Mouse (Mus musculus): ENCODE data around the gene Elavl1.

The Elavl1 gene

GRCm38 (mm10) chr8:4321031-4321430, 4.2 kb downstream of the Elavl1 start:
- DNase-seq (ENCODE audit: low read depth, low spot score), result no peak

- DNase-seq (ENCODE audit: low read depth, low spot score), result no peak
These were observed 4.8 kb downstream of the Elavl1 start for GRCm38 (mm10) chr8:4320404-4320803.

- DNase-seq (ENCODE audit: low read depth, low spot score), result no peak
These were observed 5.7 kb downstream of the Elavl1 start for GRCm38 (mm10) chr8:4319573-4319872.

- DNase-seq (ENCODE audit: low read depth, low spot score), result no peak
These were observed 6.2 kb downstream of the Elavl1 start for GRCm38 (mm10) chr8:4318796-4319572.

GRCm38 (mm10) chr8:4318124-4318523, 7.1 kb downstream of the Elavl1 start:
- no peak for DNase-seq (ENCODE audit: low read depth, low spot score)

- DNase-seq (ENCODE audit: low read depth, low spot score), result no peak
These were observed 10.4 kb downstream of the Elavl1 start for GRCm38 (mm10) chr8:4314852-4315251.

- no peak for DNase-seq (ENCODE audit: low read depth, low spot score)
These were observed 11.7 kb downstream of the Elavl1 start for GRCm38 (mm10) chr8:4313254-4314124.

GRCm38 (mm10) chr8:4312104-4312503, 13.1 kb downstream of the Elavl1 start:
- DNase-seq (ENCODE audit: low read depth, low spot score), result no peak

- DNase-seq (ENCODE audit: low read depth, low spot score), result no peak
These were observed 19.4 kb downstream of the Elavl1 start for GRCm38 (mm10) chr8:4305838-4306237.

- no peak for DNase-seq (ENCODE audit: low read depth, low spot score)
These were observed 21.1 kb downstream of the Elavl1 start for GRCm38 (mm10) chr8:4304124-4304547.

- DNase-seq (ENCODE audit: low read depth, low spot score), result no peak
These were observed 27.4 kb downstream of the Elavl1 start for GRCm38 (mm10) chr8:4297822-4298221.

- DNase-seq (ENCODE audit: low read depth, low spot score), result no peak
These were observed 32.5 kb downstream of the Elavl1 start for GRCm38 (mm10) chr8:4292738-4293137.

- no peak for DNase-seq (ENCODE audit: low read depth, low spot score)
These were observed 49.1 kb downstream of the Elavl1 start for GRCm38 (mm10) chr8:4276111-4276465.

GRCm38 (mm10) chr8:4275275-4276110, 49.7 kb downstream of the Elavl1 start, which contains the start of gene Timm44:
Timm44 (minus strand) TSS chr8:4275913.
- peak; percentile 92 for DNase-seq (ENCODE audit: low read depth, low spot score)

- no peak for DNase-seq (ENCODE audit: low read depth, low spot score)
These were observed 55.6 kb downstream of the Elavl1 start for GRCm38 (mm10) chr8:4269609-4270008.

- no peak for DNase-seq (ENCODE audit: low read depth, low spot score)
These were observed 57.6 kb downstream of the Elavl1 start for GRCm38 (mm10) chr8:4267627-4268026.

GRCm38 (mm10) chr8:4265160-4265914, 59.9 kb downstream of the Elavl1 start:
- DNase-seq (ENCODE audit: low read depth, low spot score), result no peak

- no peak for DNase-seq (ENCODE audit: low read depth, low spot score)
These were observed 62.0 kb downstream of the Elavl1 start for GRCm38 (mm10) chr8:4263105-4263791.

GRCm38 (mm10) chr8:4259805-4260170, 65.4 kb downstream of the Elavl1 start:
- DNase-seq (ENCODE audit: low read depth, low spot score), result no peak

- DNase-seq (ENCODE audit: low read depth, low spot score), result peak; percentile 82
These were observed 65.9 kb downstream of the Elavl1 start, which contains the start of gene Ctxn1 for GRCm38 (mm10) chr8:4259125-4259804. Ctxn1 (minus strand) TSS chr8:4259274.
